Mouse (Mus musculus) liver, postnatal 0 days (tissue): Measurements from ENCODE around the gene Arrb2.

Experiments
- CTCF ChIP-seq: sonication (generic); IDR thresholded peaks from 2 replicates; pipeline ENCODE4 v1.5.1; 2016; ENCODE audit warnings: antibody characterized with exemption, low read depth
- EP300 ChIP-seq: IDR thresholded peaks from 2 replicates; pipeline ENCODE4 v1.6.1; 2016; ENCODE audit warnings: antibody characterized with exemption, low read depth, mild to moderate bottlenecking

DNA sequence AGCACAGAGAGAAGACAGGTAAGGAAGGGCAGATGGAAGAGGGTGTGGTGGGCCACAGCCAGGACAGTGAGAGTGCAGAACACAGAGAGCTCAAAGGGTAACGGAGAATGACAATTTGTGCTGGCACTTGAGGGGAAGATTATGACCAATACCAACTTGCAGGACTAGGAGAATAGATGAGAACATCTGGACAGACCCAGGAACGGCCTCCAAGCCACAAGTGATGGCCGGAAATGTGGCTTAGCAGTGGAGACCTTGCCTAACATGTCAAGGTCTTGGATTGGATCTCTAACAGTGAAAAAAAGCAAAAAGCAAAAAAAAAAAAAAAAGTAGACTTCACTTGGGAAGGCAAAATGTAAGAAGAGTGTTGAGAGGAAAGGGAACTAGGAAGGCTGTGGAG is 37.3 kb downstream of the Arrb2 start:
- TF ChIP-seq CTCF (no peak), EP300 (no peak)
